Mouse (Mus musculus) spleen, adult 12 weeks (tissue): Measurements from ENCODE around the gene Bckdk.
"Not testable (repeated sequence)": the region's sequence is repeated elsewhere in the genome, so short reads cannot be mapped to it uniquely, and the experiment has no call there.

ENCODE experiments used
- DNase-seq: peaks from one replicate; pipeline ENCODE4 v3.0.0; 2022; ENCODE audit warnings: low spot score

Gene Bckdk

GRCm38 (mm10) chr7:127931351-127932135, 27.7 kb downstream of the Bckdk start:
- DNase-seq: no peak

- no peak for DNase-seq
Observed at GRCm38 (mm10) chr7:127932273-127933031, 28.6 kb downstream of the Bckdk start.

- no peak for DNase-seq
Observed at GRCm38 (mm10) chr7:127934075-127934474, 30.2 kb downstream of the Bckdk start.

- peak; percentile 90 for DNase-seq
Observed at GRCm38 (mm10) chr7:127935028-127935722, 31.3 kb downstream of the Bckdk start.

GRCm38 (mm10) chr7:127935748-127936159, 31.9 kb downstream of the Bckdk start:
- DNase-seq: no peak

GRCm38 (mm10) chr7:127936216-127936884, 32.5 kb downstream of the Bckdk start:
- DNase-seq: no peak

- not testable (repeated sequence) for DNase-seq
Observed at GRCm38 (mm10) chr7:127942097-127942496, 38.2 kb downstream of the Bckdk start.

GRCm38 (mm10) chr7:127944614-127945013, 40.7 kb downstream of the Bckdk start:
- no peak for DNase-seq

GRCm38 (mm10) chr7:127946470-127947023, 42.7 kb downstream of the Bckdk start, which contains the start of gene Prss36:
Prss36 (minus strand) TSS chr7:127946725.
- no peak for DNase-seq

GRCm38 (mm10) chr7:127952864-127953581, 49.1 kb downstream of the Bckdk start:
- DNase-seq: no peak

- DNase-seq: no peak
Observed at GRCm38 (mm10) chr7:127959364-127959763, 55.5 kb downstream of the Bckdk start.
